Mouse (Mus musculus) fibroblast of lung, adult 2 months (primary cell): ENCODE data around the gene Apobr.

Experiments
- DNase-seq: peaks from one replicate; pipeline ENCODE4 v3.0.0-alpha.2; 2011; ENCODE audit warnings: low read depth

The Apobr gene

DNA sequence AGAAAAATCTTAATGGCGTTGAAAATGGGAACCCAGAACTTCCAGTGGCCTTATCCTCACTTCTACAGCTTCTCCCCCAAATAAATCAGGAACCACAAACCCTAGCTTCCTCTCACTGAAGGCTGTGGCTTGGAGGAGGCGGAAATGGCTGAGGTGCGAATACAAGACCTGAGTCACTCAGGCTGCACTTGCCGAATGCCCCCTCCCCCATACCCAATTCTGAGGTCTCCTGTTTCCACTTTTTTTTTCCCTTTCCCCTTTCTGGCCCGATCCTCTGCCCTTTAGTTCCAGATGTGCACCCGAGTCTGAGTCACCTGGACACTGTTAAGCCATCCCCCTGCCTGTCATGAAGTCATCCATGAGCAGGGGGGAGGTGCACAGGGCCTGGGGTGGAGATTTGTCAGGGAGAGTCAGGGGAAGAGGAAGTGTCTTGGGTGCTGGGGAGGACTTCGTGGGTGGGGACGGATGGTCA lies at the start of gene Apobr:
TSS of gene Apobr (plus strand) at position 437 of the 472 bp plus-strand sequence.
- DNase-seq: no peak

DNA sequence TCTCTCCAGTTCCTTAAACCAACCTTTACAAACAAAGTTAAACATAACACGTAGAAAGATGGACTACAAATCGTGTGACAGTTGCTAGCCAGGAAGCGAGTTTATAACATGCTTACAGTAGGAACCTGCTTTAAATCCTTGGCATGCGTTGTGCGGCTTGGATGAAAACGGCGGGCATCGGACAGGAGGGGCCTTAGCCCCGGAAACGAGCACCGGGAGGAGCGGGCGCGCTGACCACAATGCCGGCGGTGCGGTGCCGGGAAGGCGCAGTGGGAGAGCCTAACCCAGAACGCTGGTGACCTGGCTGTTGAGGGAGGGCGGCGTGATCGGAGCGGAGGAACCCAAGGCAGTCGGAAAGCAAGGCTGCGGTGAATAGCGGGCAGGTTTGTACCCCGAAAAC lies 49.0 kb upstream of the Apobr start:
- DNase-seq: no peak

DNA sequence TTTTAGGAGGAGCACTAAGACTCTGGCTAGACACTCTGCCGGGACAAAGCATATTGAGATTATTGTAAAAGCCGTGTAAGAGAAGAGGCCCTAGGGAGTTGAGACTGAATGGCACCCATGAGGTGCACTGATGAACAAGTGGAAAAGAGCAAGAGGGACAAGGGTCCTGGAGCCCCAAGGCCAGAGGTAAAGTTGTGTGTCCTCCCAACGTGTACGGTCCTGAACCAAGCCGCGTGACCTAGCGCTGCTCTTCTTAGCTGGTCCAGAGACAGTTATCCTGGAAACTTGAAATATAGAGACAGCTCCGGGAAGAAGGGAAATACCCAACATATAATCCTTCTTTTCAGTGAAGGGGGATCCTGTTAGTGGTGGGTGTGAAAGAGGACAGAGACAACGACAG lies 48.3 kb upstream of the Apobr start:
- no peak for DNase-seq

DNA sequence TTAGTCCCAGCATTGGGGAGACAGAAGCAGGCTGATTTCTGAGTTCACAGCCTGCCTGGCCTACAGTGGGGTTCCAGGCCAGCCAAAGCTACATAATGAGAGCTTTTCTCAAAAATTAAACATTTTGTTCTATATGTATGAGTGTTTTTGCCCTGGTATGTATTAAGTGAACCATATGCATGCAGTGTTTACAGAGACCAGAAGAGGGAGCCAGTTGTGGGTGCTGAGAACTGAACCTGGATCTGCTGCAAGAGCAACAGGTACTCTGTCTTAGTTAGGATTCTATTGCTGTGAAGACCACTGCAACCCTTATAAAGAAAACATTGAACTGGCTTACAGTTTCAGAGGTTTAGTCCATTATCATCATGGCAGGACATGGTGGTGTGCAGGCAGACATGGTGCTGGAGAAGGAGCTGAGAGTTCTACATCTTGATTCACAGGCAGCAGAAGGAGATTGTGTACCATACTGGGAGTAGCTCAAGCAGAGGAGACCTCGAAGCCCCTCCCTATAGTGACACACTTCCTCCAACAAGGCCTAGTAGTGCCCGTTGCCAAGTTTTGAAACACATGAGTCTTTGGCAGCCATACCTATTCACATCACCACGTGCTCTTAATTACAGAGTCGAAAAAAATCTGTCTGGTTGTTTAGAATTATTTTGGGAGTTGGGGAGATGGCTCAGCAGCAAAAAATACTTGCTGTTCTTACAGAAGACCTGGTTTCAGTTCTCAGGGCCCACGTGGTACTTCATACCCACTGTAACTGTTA lies 46.7 kb upstream of the Apobr start:
- peak; percentile 44 for DNase-seq

DNA sequence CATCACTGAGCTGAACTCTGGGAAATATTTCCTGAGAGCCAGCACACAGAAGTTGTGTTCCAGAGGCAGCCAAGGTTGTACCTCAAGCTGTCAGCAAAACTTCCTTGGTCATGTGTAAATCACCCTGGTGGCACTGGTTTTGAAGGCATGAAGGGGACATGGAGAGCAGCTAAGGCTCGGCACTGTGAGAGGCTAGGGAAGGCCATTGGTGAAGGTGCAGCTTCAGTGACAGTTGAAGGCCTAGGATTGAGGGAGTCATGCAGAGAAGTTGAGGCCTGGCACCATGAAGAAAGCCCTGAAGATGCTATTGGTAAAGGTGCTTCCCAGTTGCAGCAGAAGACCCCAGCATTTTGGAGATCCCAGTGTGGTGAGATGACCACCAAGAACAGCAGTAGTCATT lies 43.1 kb upstream of the Apobr start:
- no peak for DNase-seq

DNA sequence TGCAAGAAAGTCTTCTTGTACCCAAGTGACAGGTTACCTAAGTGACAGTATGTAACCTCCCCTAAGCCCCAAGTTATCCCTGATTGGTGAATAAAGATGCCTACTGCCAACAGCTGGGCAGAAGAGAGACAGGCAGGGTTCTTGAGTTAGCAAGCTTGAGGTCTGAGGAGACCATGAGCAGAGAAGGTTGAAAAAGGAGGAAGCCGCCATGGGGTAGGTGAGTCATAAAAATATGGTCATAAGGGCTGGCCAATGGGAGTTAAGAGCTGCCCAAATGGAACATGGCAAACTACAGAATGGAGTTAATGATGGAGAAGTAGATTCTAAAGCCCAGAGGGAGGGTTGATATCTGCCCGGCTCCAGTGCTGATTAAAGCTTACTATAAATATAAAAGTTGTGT lies 39.1 kb upstream of the Apobr start:
- DNase-seq: no peak

DNA sequence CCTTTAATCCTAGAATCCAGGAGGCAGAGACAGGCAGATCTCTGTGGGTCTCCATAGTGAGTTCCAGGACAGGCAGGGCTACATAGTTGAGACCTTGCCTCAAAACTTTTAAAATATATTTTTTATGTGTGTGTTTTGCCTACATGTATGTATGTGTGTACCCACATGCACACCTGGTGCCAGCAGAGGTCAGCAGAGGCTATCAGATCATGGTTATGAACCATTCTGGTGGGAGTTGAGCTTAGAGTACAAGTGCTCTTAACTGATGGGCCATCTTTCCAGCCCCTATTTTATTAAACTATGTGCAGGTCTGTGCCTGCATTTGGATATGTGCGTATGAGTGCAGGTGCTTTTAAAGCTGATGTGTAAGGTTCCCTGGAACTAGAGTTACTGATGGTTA lies 29.9 kb upstream of the Apobr start:
- DNase-seq: no peak

DNA sequence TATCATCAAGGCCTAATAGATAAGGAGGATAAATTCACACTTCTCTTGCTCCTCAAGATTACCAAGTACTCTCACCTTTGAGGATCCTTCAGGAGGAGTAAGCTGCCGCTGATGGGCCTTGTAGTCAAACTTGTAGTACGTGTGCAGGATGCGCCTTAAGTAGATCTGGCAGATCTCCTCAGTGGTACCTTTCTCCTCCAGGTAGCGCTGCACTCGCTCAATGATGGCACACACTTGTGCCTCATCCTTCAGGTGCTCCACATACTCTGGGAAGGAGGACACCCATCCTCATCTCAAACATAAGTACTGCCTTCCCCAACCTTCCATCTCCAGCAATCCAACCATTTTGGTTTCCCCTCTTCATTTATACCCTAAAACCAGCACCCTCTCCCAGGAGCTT lies 28.1 kb upstream of the Apobr start:
- DNase-seq: no peak

DNA sequence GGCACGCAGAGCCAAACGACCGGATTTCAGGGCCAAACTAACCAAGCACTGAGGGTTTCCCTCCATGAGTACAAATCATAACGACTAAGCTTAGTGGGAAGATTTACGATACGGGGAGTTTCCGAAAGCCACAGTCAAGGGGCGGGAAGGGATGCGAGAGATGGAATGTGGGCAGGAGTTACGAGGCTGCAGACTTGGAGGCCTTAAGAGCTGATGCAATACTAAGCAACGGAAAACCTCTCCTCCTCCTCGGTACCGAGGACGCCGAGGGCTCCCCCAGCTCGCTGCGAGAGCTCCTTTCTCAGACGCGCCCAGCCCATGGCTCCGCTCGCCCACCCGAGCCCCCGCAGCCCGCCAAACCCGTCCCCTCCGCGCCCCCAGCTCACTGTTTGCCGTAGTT lies 19.0 kb upstream of the Apobr start:
- peak; percentile 65 for DNase-seq

DNA sequence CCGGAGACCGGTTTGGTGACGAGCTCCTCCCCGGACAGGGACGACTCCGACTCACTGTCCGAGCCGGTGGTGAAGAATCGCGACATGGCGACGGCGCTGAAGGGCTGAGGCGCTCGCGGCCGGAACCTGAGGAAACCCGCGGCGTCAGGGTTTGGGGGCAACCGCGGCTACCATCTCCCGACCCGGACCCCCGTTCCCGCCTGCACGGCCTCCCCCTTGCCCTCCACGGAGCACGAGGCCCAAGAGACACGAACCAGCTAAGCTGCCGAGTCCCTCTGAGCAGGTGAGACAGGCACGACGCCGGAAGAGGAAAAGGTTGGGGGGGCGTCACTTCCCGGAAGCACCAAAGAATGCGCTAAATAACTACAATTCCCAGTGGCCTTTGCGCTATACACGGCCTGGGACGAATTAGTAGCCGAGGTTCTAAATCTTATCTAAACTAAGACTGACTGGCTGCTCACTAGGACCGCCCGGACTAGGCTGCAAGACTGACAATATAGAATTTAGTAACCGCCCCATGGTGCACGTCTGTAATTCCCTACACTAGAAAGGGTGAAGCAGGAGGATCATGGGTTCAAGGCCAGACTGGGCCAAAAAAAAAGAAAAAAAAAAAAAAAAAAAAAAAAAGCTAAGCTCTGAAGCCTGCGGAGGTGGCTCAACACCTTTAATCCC lies 18.5 kb upstream of the Apobr start, which contains the start of gene Eif3c:
TSS of gene Eif3c (minus strand) at position 318 of the 672 bp plus-strand sequence.
- peak; percentile 73 for DNase-seq

DNA sequence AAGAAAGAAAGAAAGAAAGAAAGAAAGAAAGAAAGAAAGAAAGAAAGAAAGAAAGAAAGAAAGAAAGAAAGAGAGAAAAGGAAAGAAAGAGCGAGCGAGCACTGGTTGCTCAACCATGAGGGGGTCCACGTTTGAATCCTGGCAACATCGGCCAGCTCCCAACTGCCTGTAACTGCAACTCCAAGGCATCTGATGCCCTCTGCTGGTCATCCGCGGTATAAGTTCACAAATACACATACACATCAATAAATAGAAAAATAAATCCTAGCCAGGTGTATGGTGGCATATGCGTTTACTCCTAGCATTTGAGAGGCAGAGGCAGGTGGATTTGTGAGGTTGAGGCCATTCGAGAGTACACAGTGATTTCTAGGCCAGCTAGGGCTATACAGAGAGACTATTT lies 7.8 kb upstream of the Apobr start:
- DNase-seq: no peak

DNA sequence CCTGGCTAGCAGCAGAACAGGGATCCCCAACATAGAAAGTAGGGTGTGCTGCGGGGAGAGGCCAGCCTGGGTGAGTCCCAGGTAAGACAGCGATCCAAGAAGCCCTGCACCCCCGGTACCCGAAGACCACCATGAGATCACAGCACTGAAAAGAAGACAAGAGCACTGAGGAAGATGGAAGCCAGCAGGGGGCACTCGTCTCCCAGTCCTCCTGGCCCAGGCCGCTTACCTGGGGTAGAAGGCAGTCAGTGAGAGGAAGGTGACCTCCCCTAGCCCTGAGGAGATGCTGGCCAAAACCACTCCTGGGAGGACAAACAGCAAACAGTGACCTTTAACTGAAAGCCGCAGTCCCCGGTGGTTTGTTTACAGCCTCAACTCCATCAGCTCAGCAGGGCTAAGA lies 5.6 kb upstream of the Apobr start:
- no peak for DNase-seq

DNA sequence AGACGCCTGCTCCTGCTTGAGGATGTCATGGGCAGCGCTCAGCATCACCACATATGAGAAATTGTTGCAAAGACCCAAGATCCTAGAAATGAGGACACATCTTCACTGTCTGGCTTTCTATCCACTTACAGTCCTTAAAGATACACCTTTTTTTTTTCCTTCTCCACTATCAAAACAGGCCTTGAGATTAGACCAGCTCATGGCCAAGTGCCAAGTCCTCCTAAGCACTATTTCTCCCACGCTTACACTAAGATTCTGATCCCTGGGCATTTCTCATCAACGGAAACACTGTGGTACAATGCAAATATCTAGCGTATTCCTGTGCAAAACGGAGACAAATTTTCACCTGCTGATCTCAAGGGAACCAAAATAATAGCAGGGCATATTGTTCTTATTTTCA lies 3.1 kb upstream of the Apobr start:
- no peak for DNase-seq

DNA sequence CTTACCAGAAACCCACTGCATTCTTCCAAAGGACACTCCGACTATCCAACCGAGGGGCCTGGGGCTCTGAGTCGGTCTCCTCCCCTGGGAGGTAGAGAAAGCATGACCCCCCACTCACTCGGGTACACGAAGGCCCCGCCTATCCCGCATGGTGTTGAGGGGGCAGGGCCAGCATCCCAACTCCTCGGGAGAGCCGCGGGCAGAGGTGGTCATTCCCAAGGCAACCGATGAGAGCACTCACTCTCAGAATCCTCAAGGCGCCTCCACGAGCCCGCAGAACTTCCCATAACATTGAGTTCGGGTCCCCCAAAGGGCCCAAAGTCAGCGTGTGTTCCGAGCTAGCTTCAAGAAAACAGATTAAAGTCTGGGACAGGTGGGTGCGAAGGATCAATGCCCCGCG lies 2.0 kb upstream of the Apobr start:
- no peak for DNase-seq

DNA sequence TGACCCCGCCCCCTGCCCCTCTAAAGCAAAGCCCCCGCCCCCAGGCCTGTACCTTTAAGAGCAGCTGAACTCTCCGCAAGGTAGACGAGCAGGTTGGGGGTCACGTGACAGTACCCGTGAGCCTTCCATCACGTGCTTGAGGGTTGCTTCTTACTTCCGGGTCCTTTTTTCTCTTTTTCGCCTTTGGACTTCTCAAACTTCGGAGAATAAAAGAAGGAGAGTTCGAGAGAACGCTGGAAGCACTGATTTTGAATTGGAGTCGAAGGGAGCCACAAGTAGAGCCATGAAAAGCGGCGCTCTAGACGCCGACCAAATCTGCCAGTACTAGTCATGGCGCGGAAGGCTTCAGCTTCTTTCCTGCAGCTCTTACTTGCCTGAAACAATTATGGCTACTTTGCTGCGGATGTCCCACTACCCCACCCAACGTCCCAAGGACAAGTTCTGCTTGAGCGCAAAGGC lies 1.5 kb upstream of the Apobr start:
- DNase-seq: peak; percentile 60

DNA sequence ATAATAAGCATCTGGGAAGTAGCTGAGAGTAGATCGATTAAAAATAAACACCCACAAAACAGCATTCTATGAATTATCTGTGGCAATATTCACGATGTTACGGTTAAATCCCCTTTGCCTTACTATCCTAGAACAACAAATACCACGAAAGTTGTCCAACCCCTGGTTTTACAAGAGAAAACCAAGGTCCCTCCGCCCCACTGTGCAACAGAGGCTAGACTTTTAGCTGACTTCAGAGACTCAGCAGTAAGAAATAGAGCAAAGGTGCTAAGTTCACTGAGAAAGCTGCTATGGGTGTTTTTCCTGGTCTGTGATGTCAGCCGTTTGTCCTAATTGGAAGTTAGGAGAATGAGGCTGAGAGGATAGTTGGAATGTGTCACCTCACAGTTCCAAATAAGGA lies 981 bp upstream of the Apobr start:
- DNase-seq: no peak

DNA sequence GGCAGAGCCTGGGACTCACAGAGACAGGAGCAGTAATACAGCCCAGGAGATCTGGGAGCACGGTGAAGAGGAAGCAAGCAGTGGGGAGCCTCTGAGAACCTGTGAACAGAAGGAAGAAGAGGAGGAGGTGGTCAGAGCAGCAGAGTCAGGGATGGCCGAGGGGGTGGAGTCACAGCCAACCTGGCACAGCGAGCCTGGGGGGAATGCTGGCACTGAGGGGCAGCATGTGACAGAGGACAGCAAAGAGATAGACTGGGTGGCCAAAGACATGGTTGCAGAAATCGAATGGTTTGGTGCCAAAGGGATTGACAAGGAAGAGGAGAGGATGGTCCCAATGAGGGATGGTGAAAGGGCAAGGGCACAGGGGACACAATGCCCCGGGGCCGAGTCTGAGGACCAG lies 975 bp downstream of the Apobr start, which contains the start of gene Cln3:
TSS of gene Cln3 (minus strand) at position 101 of the 400 bp plus-strand sequence.
- DNase-seq: no peak

DNA sequence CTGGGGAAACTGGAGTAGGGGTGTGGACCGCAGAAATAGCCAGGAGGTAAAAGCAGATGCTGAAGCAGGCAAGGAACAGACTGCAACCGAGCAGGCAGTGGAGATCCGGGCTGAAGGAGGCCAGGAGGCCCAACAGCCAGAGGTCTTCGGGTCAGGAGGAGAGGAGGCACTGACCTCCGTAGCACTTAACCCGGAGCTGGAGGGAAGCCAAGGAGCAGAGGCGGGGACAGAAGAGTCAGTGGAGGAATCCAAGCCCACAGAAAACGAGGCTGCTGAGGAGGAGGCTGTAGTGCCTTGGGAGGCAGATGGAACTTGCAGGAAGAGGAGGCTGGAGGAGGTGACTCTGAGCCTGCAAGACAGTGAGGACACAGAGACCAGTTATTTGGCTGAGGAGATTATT lies 2.1 kb downstream of the Apobr start:
- no peak for DNase-seq

DNA sequence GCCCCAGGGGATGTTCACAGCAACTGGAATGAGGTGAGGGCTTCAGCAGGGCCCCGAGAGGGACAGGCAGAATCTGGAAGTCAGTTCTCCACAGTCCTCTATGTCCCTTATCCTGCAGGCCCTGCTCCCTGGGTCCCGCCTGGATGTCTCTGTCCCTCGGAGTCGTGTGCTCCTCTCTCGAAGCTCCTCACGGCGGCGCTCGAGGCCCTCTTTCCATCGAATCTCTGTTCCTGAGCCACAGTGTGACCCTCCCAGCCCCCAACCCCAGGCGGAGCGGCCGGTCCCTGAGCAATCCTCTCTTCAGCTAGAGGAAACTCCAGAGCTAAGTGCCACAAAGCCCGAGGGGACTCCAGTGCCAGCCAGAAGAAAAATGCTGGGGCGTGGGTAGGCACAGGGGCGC lies 3.0 kb downstream of the Apobr start:
- DNase-seq: no peak

DNA sequence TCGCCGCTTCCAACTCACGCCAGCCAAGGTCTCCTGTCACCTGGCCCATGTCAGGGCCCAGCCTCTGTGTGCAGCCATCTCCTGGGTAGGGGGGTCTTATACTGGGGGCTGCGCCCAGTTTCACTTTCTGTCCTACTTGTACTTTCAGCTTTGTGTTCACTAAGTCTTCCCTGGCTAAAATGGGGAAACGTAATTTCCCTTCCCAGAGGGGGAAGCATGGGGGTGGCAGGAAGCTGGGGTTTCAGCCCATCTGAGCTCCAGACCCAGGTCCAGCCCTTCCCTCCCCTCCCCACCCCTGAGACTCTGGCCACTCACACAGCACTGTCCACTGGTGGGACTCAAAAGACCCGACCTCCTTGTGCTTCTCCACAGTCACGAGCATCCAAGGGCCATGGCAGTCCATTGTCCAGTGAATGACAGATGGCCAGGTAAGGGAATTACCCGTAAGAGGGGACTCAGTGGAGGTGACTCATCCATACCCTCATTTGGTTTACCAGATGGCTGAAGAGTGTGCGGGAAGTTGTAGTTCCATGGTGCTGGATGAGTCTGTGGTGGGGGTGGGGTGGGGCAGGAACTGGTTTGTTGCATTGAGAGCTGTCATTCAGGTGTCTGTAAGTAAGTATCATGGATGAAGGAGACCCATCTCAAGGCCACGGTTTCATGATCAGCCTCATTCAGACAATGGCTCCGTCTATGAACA lies 10.3 kb downstream of the Apobr start, which contains the start of gene Il27:
TSS of gene Il27 (minus strand) at position 80 of the 700 bp plus-strand sequence.
- no peak for DNase-seq

DNA sequence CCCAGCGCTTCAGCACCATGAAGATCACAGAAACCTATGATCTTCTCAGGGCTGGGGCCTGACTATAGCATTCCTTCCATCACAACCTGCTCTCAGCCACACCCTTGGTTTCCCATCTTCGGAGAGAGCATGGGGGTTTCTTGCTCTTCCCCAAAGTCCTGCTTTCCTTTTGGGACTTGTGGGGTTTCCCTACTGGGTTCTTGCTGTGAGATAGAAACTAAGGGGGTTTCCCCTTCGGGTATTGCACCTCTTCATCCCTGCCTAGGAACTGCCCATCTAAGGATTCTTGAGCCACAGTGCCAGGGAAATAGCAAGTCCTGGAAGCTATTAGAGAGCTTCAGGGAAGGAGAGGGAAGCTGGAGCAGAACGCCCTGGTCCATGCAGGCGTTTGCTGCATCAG lies 11.1 kb downstream of the Apobr start:
- DNase-seq: no peak

DNA sequence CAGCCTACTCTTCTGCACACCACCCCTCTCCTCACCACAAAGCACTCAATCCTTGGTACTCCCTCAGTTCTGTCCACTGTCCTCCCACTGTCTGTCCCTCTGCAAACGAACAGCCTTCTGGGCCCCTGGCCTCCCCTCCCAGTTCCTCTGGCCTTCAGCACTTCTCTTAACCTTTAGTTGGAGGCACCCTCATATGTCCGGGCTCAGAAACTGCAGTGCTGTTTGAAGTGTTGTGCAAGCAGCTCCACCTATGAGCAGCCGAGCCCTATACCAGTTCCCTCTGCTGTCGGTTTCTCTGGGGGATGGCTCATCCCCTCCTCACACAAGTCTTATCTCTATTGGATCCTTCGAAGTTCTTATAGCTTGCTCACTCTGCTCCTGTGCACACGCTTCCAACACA lies 11.7 kb downstream of the Apobr start:
- DNase-seq: no peak

DNA sequence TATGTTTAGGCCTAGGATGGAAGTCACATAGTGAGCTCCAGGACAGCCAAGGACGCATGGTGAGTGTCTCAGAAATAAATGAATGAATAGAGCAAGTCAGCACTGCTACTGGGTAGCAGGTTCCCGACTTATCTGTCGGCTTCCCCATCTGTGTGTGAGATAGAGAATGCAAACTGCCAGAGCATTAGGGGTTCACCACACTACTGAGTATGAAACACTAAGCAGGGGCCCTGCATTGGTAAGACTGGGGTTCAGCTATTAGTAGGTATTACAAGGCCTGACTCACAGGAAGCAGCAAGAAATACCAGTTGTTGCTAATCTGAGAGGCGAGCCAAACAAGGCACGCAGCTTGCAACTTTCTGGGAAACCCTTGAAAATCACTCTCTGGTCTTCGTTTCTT lies 14.2 kb downstream of the Apobr start:
- DNase-seq: no peak
